Mouse (Mus musculus): Measurements from ENCODE around the gene Pik3cd.

Gene Pik3cd

GRCm38 (mm10) chr4:149724916-149725470 lies 22.6 kb upstream of the Pik3cd start:
- DNase-seq (ENCODE audit: low spot score) = no peak

- no peak for DNase-seq (ENCODE audit: low spot score)
These were observed 21.7 kb upstream of the Pik3cd start for GRCm38 (mm10) chr4:149723855-149724731.

- DNase-seq (ENCODE audit: low spot score) = no peak
These were observed 20.6 kb upstream of the Pik3cd start for GRCm38 (mm10) chr4:149723021-149723390.

GRCm38 (mm10) chr4:149722104-149723020 lies 20.0 kb upstream of the Pik3cd start:
- DNase-seq (ENCODE audit: low spot score) = no peak

GRCm38 (mm10) chr4:149721163-149721562 lies 18.8 kb upstream of the Pik3cd start:
- no peak for DNase-seq (ENCODE audit: low spot score)

GRCm38 (mm10) chr4:149719686-149720085 lies 17.3 kb upstream of the Pik3cd start:
- DNase-seq (ENCODE audit: low spot score) = no peak

GRCm38 (mm10) chr4:149714542-149714941 lies 12.2 kb upstream of the Pik3cd start:
- no peak for DNase-seq (ENCODE audit: low spot score)

GRCm38 (mm10) chr4:149711955-149712354 lies 9.6 kb upstream of the Pik3cd start:
- no peak for DNase-seq (ENCODE audit: low spot score)

- no peak for DNase-seq (ENCODE audit: low spot score)
These were observed 9.1 kb upstream of the Pik3cd start for GRCm38 (mm10) chr4:149711485-149711884.

GRCm38 (mm10) chr4:149710510-149710909 lies 8.1 kb upstream of the Pik3cd start:
- DNase-seq (ENCODE audit: low spot score) = no peak

- DNase-seq (ENCODE audit: low spot score) = no peak
These were observed 3.6 kb upstream of the Pik3cd start for GRCm38 (mm10) chr4:149705941-149706340.

- no peak for DNase-seq (ENCODE audit: low spot score)
These were observed 2.9 kb upstream of the Pik3cd start for GRCm38 (mm10) chr4:149705298-149705697.

GRCm38 (mm10) chr4:149701426-149702209 lies 753 bp downstream of the Pik3cd start:
- DNase-seq (ENCODE audit: low spot score) = no peak

GRCm38 (mm10) chr4:149699953-149700352 lies 2.4 kb downstream of the Pik3cd start:
- no peak for DNase-seq (ENCODE audit: low spot score)

GRCm38 (mm10) chr4:149698197-149698821 lies 4.1 kb downstream of the Pik3cd start:
- DNase-seq (ENCODE audit: low spot score) = no peak

- no peak for DNase-seq (ENCODE audit: low spot score)
These were observed 4.7 kb downstream of the Pik3cd start for GRCm38 (mm10) chr4:149697506-149698196.

- no peak for DNase-seq (ENCODE audit: low spot score)
These were observed 6.0 kb downstream of the Pik3cd start for GRCm38 (mm10) chr4:149696189-149696971.

GRCm38 (mm10) chr4:149691368-149691767 lies 11.0 kb downstream of the Pik3cd start:
- no peak for DNase-seq (ENCODE audit: low spot score)

- no peak for DNase-seq (ENCODE audit: low spot score)
These were observed 11.5 kb downstream of the Pik3cd start for GRCm38 (mm10) chr4:149690828-149691280.

Measured in urinary bladder, postnatal 10 days (tissue).